Mouse (Mus musculus) forebrain, embryonic 15.5 days (tissue): ENCODE measurements around the gene Vmn1r151. TPM values are rescaled to one million over a fixed set of nuclear protein-coding genes. Genes with fewer than 3 reads are reported as not detected.
"Not testable (repeated sequence)": the region's sequence is repeated elsewhere in the genome, so short reads cannot be mapped to it uniquely, and the experiment has no call there.

Experiments
- ATAC-seq: fragments of 200-750 bp; cut with Nextera tagmentation; replicated peaks from 2 replicates; pipeline ENCODE4 v1.8.0; 2017; ENCODE audit warnings: mild to moderate bottlenecking, moderate TSS enrichment, moderate library complexity
- H3K27ac ChIP-seq: fragments of 300-500 bp; sonication (generic); replicated peaks from 2 replicates; pipeline ENCODE4 v1.5.1; 2015; ENCODE audit warnings: mild to moderate bottlenecking, inconsistent platforms
- H3K27me3 ChIP-seq: fragments of 300-500 bp; sonication (generic); 2 replicates; pipeline ENCODE4 v1.6.1; 2015; ENCODE audit warnings: inconsistent platforms
- H3K36me3 ChIP-seq: fragments of 300-500 bp; sonication (generic); 2 replicates; pipeline ENCODE4 v1.6.1; 2015; ENCODE audit warnings: mild to moderate bottlenecking, inconsistent platforms
- H3K4me1 ChIP-seq: fragments of 300-500 bp; sonication (generic); 2 replicates; pipeline ENCODE4 v1.6.1; 2015; ENCODE audit warnings: inconsistent platforms
- H3K4me2 ChIP-seq: fragments of 300-500 bp; sonication (generic); replicated peaks from 2 replicates; pipeline ENCODE4 v1.6.1; 2015; ENCODE audit warnings: mild to moderate bottlenecking, inconsistent platforms
- H3K4me3 ChIP-seq: fragments of 300-500 bp; sonication (generic); 2 replicates; pipeline ENCODE4 v1.5.1; 2015; ENCODE audit warnings: mild to moderate bottlenecking, inconsistent platforms
- H3K9ac ChIP-seq: fragments of 300-500 bp; sonication (generic); replicated peaks from 2 replicates; pipeline ENCODE4 v1.6.1; 2015; ENCODE audit warnings: mild to moderate bottlenecking, inconsistent platforms
- H3K9me3 ChIP-seq: fragments of 300-500 bp; sonication (generic); 2 replicates; pipeline ENCODE4 v1.6.1; 2016; ENCODE audit warnings: inconsistent platforms
- WGBS: fragments of 180-500 bp; shearing (Covaris S2); methylation state at CpG from one replicate; pipeline ENCODE4 v1.1.7; 2015; ENCODE audit warnings: mixed read lengths; 5-methylcytosine and 5-hydroxymethylcytosine counted together
- polyA plus RNA-seq: library from polyadenylated mRNA; unstranded; fragments of >200 nt; fragmentation: Nextera tagmentation; extraction: Ambion mirVana; gene quantifications from 2 replicates; pipeline ENCODE4 v1.2.1, GENCODE M21; 2015

The Vmn1r151 gene
- polyA plus RNA-seq, result not detected in 2 replicates

GRCm38 (mm10) chr7:22499578-22499977, at the start of gene Vmn1r151:
Gene Vmn1r151, minus strand, starts transcription at chr7:22499678.
- WGBS, result 53% methylated on average over 2 of the region's 3 CpGs
- H3K4me1 ChIP-seq, H3K9me3 ChIP-seq, H3K27me3 ChIP-seq, H3K27ac ChIP-seq, H3K9ac ChIP-seq, H3K36me3 ChIP-seq, ATAC-seq, H3K4me3 ChIP-seq, H3K4me2 ChIP-seq: not testable (repeated sequence)

GRCm38 (mm10) chr7:22534787-22535186, 35.3 kb upstream of the Vmn1r151 start, which contains the start of gene Gm8677:
Gene Gm8677, minus strand, starts transcription at chr7:22534887.
- not testable (repeated sequence) for H3K4me2 ChIP-seq, H3K9me3 ChIP-seq, H3K36me3 ChIP-seq, H3K27me3 ChIP-seq, H3K9ac ChIP-seq, H3K4me1 ChIP-seq, H3K4me3 ChIP-seq, H3K27ac ChIP-seq, ATAC-seq
- no CpG with 5 or more reads among the region's 1 CpGs for WGBS

- H3K4me3 ChIP-seq, H3K9ac ChIP-seq, H3K9me3 ChIP-seq, ATAC-seq, H3K36me3 ChIP-seq, H3K27me3 ChIP-seq, H3K4me2 ChIP-seq, H3K4me1 ChIP-seq, H3K27ac ChIP-seq: not testable (repeated sequence)
- no CpG with 5 or more reads among the region's 3 CpGs for WGBS
These were observed 23.2 kb upstream of the Vmn1r151 start, which contains the start of gene Vmn1r152 for GRCm38 (mm10) chr7:22522667-22523066. Gene Vmn1r152, plus strand, starts transcription at chr7:22522967.

- H3K9ac ChIP-seq, H3K27me3 ChIP-seq, H3K4me2 ChIP-seq, ATAC-seq, H3K4me1 ChIP-seq, H3K9me3 ChIP-seq, H3K27ac ChIP-seq, H3K36me3 ChIP-seq, H3K4me3 ChIP-seq: not testable (repeated sequence)
- WGBS, result no CpG with 5 or more reads among the region's 5 CpGs
These were observed 35.5 kb downstream of the Vmn1r151 start, which contains the start of gene Gm10665 for GRCm38 (mm10) chr7:22463975-22464374. Gene Gm10665, minus strand, starts transcription at chr7:22464075.

Other genes with a start within 250 kb of the Vmn1r151 start
- not detected in 2 replicates for gene Gm4187, start 170.0 kb downstream of the Vmn1r151 start, polyA plus RNA-seq
- gene Gm8660, start 128.6 kb downstream of the Vmn1r151 start, polyA plus RNA-seq, result not detected in 2 replicates
- not detected in 2 replicates for gene Vmn1r148, start 86.1 kb downstream of the Vmn1r151 start, polyA plus RNA-seq
- not detected in 2 replicates for gene Vmn1r149, start 61.4 kb downstream of the Vmn1r151 start, polyA plus RNA-seq
- gene Gm10665, start 35.6 kb downstream of the Vmn1r151 start, polyA plus RNA-seq, result not detected in 2 replicates
- not detected in 2 replicates for gene Vmn1r152, start 23.3 kb upstream of the Vmn1r151 start, polyA plus RNA-seq
- not detected in 2 replicates for gene Gm8677, start 35.2 kb upstream of the Vmn1r151 start, polyA plus RNA-seq
- not detected in 2 replicates for gene Gm4201, start 65.7 kb upstream of the Vmn1r151 start, polyA plus RNA-seq
- gene Gm4565, start 88.4 kb upstream of the Vmn1r151 start, polyA plus RNA-seq, result not detected in 2 replicates
- gene Vmn1r155, start 158.3 kb upstream of the Vmn1r151 start, polyA plus RNA-seq, result not detected in 2 replicates
- not detected in 2 replicates for gene Gm8693, start 192.6 kb upstream of the Vmn1r151 start, polyA plus RNA-seq
- gene Gm4567, start 220.0 kb upstream of the Vmn1r151 start, polyA plus RNA-seq, result not detected in 2 replicates